Mouse (Mus musculus): ENCODE measurements at regions not wholly inside any gene's neighbourhood (a gene's known extent, or its start where the extent isn't known, plus 50 kb on each side); places are given as distances from the start of the nearest gene placed in this dataset.

- DNase-seq (ENCODE audit: low spot score in 2 of 2): peak in 1 of 2 experiments; percentile 55
Measured at GRCm38 (mm10) chr1:181299075-181299665, 53.3 kb upstream of the Cnih3 start.

- DNase-seq (ENCODE audit: low spot score in 2 of 2): peak in 1 of 2 experiments; percentile 35
Measured at GRCm38 (mm10) chr1:181299826-181300225, 52.6 kb upstream of the Cnih3 start.

GRCm38 (mm10) chr1:181302151-181302550 lies 50.3 kb upstream of the Cnih3 start:
- DNase-seq (ENCODE audit: low spot score in 2 of 2): peak in 1 of 2 experiments; percentile 19

Data from urinary bladder, postnatal 4 days (tissue).